Mouse (Mus musculus): ENCODE data around the gene Zbtb34.

Gene Zbtb34

GRCm38 (mm10) chr2:33426640-33427398 is 4.3 kb downstream of the Zbtb34 start:
- in situ Hi-C loops (cut with MboI; ENCODE audit: low pct_unique_long_range_greater_than_20kb in 1 of 2, low sequenced_read_pairs in 2 of 2, unreplicated experiment in 1 of 2) = no loop called here

- in situ Hi-C loops (cut with MboI; ENCODE audit: low pct_unique_long_range_greater_than_20kb in 1 of 2, low sequenced_read_pairs in 2 of 2, unreplicated experiment in 1 of 2) = no loop called here
Measured at GRCm38 (mm10) chr2:33417454-33417853, 13.7 kb downstream of the Zbtb34 start.

DNA sequence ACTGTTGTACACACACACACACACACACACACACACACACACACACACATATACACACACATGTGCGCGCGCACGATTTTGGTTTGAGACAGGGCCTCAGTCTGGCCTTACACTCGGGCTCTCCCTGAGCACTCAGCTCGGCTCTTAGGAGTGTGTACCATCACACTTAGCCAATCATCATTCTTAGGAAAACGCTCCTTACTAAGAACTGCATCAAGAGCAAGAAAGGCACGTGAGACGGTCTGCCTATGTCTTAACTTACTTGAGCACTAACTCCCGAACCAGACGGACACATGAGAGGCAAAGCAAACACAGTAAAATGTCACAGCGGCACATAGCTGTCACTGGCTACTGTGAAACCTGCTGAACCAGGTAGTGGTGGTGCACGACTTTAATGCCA is 17.1 kb downstream of the Zbtb34 start:
- in situ Hi-C loops (cut with MboI; ENCODE audit: low pct_unique_long_range_greater_than_20kb in 1 of 2, low sequenced_read_pairs in 2 of 2, unreplicated experiment in 1 of 2) = no loop called here

DNA sequence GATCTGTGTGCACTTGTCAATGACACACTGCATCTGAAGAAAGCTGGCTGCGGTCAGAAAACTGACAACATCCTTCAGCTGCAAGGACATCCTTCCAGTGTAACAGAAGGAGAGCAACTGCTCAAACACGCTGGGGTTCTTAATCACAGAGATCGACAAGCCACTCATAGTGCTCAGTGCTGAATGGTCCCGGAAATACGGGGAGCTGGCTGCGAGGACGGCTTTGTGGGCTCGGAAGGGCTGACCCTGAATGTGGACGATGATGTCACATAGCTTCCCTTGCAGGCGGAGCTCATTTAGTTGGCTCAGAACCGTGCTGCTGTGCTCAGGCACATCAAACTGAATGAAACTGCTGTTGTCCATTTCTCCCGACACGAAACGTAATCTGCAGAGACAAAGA is 19.0 kb downstream of the Zbtb34 start:
- in situ Hi-C loops (cut with MboI; ENCODE audit: low pct_unique_long_range_greater_than_20kb in 1 of 2, low sequenced_read_pairs in 2 of 2, unreplicated experiment in 1 of 2) = no loop called here

GRCm38 (mm10) chr2:33403511-33404003 is 27.6 kb downstream of the Zbtb34 start:
- in situ Hi-C loops (cut with MboI; ENCODE audit: low pct_unique_long_range_greater_than_20kb in 1 of 2, low sequenced_read_pairs in 2 of 2, unreplicated experiment in 1 of 2) = no loop called here

GRCm38 (mm10) chr2:33402638-33403037 is 28.5 kb downstream of the Zbtb34 start:
- in situ Hi-C loops (cut with MboI; ENCODE audit: low pct_unique_long_range_greater_than_20kb in 1 of 2, low sequenced_read_pairs in 2 of 2, unreplicated experiment in 1 of 2) = no loop called here

GRCm38 (mm10) chr2:33402236-33402635 is 28.9 kb downstream of the Zbtb34 start:
- in situ Hi-C loops (cut with MboI; ENCODE audit: low pct_unique_long_range_greater_than_20kb in 1 of 2, low sequenced_read_pairs in 2 of 2, unreplicated experiment in 1 of 2) = no loop called here

- in situ Hi-C loops (cut with MboI; ENCODE audit: low pct_unique_long_range_greater_than_20kb in 1 of 2, low sequenced_read_pairs in 2 of 2, unreplicated experiment in 1 of 2) = no loop called here
Measured at GRCm38 (mm10) chr2:33401217-33401616, 29.9 kb downstream of the Zbtb34 start.

DNA sequence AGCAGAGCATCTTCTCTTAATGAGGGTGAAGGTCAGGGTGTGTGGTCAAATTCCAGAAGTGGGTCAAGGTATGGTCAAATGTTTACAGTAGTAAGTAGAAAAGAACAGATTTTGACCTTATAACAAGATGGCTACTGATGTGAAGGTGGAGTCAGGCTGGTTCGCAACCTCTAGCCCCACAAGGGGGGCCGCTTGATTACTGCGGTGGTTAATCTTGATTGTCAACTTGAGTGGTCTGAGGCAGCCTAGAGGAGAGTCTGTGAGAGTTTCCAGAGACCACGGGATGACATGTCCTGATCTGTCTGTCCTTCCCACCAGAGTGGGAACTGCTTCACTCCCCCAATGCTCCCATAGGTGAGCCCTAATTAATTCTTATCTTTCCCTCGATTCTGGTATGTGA is 30.6 kb downstream of the Zbtb34 start:
- in situ Hi-C loops (cut with MboI; ENCODE audit: low pct_unique_long_range_greater_than_20kb in 1 of 2, low sequenced_read_pairs in 2 of 2, unreplicated experiment in 1 of 2) = no loop called here

- in situ Hi-C loops (cut with MboI; ENCODE audit: low pct_unique_long_range_greater_than_20kb in 1 of 2, low sequenced_read_pairs in 2 of 2, unreplicated experiment in 1 of 2) = no loop called here
Measured at GRCm38 (mm10) chr2:33399091-33399490, 32.0 kb downstream of the Zbtb34 start.

DNA sequence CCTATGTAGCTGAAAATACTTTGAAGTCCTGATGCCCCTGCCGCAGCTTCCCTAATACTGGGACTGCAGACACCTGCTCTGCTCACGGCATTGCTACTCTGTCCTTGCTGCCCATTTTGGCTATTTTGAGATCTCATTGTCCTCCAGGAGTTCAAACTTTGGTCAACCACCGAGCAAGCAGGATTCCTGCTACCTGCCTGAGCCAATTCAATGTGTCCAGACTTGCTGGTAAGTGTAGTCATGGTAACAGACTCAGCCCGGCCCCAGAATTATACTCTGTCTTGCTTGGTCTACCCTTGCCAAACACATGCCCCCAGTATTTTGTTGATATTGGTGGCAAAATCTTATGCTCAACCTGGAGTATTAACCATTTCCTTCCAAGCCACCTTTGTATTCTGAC is 34.1 kb downstream of the Zbtb34 start:
- in situ Hi-C loops (cut with MboI; ENCODE audit: low pct_unique_long_range_greater_than_20kb in 1 of 2, low sequenced_read_pairs in 2 of 2, unreplicated experiment in 1 of 2) = no loop called here

GRCm38 (mm10) chr2:33395053-33395452 is 36.1 kb downstream of the Zbtb34 start:
- in situ Hi-C loops (cut with MboI; ENCODE audit: low pct_unique_long_range_greater_than_20kb in 1 of 2, low sequenced_read_pairs in 2 of 2, unreplicated experiment in 1 of 2) = no loop called here

DNA sequence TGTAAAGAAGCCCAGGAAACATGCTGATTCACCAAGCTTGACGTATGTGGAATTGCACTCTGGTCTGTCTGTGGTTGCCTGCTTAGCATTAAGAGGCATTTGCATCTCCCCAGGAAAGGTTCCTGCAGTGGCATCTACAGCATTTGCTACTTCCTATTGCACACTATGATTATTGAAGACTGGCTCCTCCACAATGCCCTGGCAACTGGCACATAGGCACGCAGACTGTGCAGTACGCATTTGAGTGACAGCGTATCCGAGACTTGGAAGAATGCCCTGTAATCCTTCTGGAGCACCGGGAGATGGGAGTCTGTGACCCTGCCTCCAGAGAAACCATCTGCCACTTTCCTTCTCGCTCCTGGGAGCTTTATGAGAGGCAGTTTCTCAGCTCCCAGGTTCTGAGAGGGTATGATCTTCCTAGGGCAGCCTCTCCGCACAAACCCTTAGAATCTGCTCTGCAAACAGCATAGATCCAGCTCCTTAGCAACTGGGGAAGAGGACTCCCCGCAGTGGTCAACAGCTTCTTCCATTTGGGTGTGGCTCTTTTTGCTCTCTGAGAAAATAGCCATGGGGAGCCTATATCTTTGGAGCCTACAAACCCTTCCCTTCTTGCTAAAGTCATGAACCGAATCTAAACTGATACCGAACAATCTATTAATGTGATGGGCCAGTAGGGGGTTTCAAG is 37.0 kb downstream of the Zbtb34 start:
- in situ Hi-C loops (cut with MboI; ENCODE audit: low pct_unique_long_range_greater_than_20kb in 1 of 2, low sequenced_read_pairs in 2 of 2, unreplicated experiment in 1 of 2) = no loop called here

GRCm38 (mm10) chr2:33393021-33393420 is 38.1 kb downstream of the Zbtb34 start:
- in situ Hi-C loops (cut with MboI; ENCODE audit: low pct_unique_long_range_greater_than_20kb in 1 of 2, low sequenced_read_pairs in 2 of 2, unreplicated experiment in 1 of 2) = no loop called here

DNA sequence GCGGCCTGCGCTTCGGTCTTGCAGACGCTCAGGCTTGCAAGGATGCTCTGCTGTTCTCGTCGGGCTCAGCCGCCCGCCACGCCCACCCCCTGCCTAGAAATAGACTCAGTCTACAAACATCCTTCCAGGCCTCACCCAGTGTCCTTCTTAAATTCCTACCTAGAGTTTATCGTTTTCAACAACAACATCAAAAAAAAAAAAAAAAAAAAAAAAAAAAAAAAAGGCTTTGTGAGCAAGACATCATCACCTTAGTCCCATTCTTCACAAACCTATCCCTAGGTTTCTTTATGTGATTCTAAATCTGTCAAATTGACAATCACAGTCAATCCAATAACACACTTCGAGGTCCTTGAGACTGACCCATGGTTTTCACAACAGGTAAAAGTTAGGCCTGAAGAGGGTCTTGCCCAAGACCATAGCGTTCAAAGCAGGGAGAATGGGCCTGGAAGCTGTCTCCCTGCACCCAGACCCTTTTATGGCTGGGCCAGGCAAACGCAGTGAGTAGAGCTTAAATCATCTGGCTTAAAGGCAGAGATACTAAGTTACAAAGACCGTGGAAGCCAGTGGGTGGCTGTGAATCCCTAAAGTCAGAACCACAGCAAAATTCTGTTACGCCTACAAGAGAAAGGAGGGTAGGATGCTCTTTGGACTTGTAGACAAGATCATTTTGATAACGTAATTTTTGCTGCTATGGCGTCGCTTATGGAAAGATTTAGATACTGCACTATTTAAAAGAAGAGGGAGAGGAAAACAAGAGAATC is 59.3 kb downstream of the Zbtb34 start:
- in situ Hi-C loops (cut with MboI; ENCODE audit: low pct_unique_long_range_greater_than_20kb in 1 of 2, low sequenced_read_pairs in 2 of 2, unreplicated experiment in 1 of 2) = no loop called here

- in situ Hi-C loops (cut with MboI; ENCODE audit: low pct_unique_long_range_greater_than_20kb in 1 of 2, low sequenced_read_pairs in 2 of 2, unreplicated experiment in 1 of 2) = no loop called here
Measured at GRCm38 (mm10) chr2:33370777-33371647, 60.1 kb downstream of the Zbtb34 start, which contains the start of gene Ralgps1. Gene Ralgps1 (minus strand): TSS chr2:33371486.

GRCm38 (mm10) chr2:33370276-33370776 is 60.8 kb downstream of the Zbtb34 start:
- in situ Hi-C loops (cut with MboI; ENCODE audit: low pct_unique_long_range_greater_than_20kb in 1 of 2, low sequenced_read_pairs in 2 of 2, unreplicated experiment in 1 of 2) = no loop called here

DNA sequence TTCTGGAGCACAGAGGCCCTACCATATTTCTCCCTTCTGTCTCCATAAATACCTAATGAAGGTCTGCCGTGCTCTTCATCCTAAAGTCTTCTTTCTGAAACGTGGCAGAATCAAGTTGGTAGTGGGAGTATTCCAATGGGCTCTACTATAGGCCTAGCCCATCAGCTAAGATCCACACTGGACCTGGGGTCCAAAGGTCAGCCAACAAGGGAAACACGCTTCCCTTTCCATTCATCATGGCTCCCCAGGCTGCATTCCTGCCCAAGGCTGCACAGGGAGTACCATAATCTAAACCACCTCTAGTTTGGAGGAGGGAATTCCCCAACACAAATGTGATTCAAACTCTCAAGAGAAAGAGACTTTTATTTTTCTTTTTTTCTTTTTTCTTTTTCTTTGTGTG is 61.7 kb downstream of the Zbtb34 start:
- in situ Hi-C loops (cut with MboI; ENCODE audit: low pct_unique_long_range_greater_than_20kb in 1 of 2, low sequenced_read_pairs in 2 of 2, unreplicated experiment in 1 of 2) = no loop called here
